Mouse (Mus musculus): ENCODE results near the gene Creld1. TPM values are rescaled to one million over a fixed set of nuclear protein-coding genes. Genes with fewer than 3 reads are reported as not detected.
A peak's percentile ranks its signal among the peaks of the same experiment; 100 is the strongest.

The Creld1 gene
- polyA plus RNA-seq, 1 experiment from 2014 or later: 21.5 TPM

- Histone ChIP-seq H3K9ac (no peak overlapping the region), H3K36me3 (peaks cover 72% of the 10 kb centered on the region), H3K27ac (replicated peaks) (no peak overlapping the region), H3K4me1 (no peaks in the 10 kb centered on the region), H3K27me3 (no peaks in the 10 kb centered on the region), H3K4me2 (replicated peaks) (no peak overlapping the region), H3K4me3 (replicated peaks) (no peak overlapping the region), H3K9me3 (replicated peaks) (no peaks in the 10 kb centered on the region)
- 98% methylated on average over 3 of the region's 3 CpGs for WGBS
- no peak for ATAC-seq (ENCODE audit: insufficient number of reproducible peaks, low FRiP score, low TSS enrichment, low read depth)
These were observed 31.5 kb downstream of the Creld1 start for GRCm38 (mm10) chr6:113514600-113514999.

GRCm38 (mm10) chr6:113517434-113518080, 34.5 kb downstream of the Creld1 start:
- H3K9ac ChIP-seq: no peak overlapping the region
- 87% methylated on average over 8 of the region's 8 CpGs for WGBS
- H3K4me1 ChIP-seq: no peaks in the 10 kb centered on the region
- no peak for ATAC-seq (ENCODE audit: insufficient number of reproducible peaks, low FRiP score, low TSS enrichment, low read depth)
- no peak overlapping the region for H3K27ac ChIP-seq (replicated peaks)
- no peak overlapping the region for H3K4me3 ChIP-seq (replicated peaks)
- H3K36me3 ChIP-seq: peaks cover 90% of the 10 kb centered on the region
- H3K27me3 ChIP-seq: no peaks in the 10 kb centered on the region
- H3K9me3 ChIP-seq (replicated peaks): no peaks in the 10 kb centered on the region
- no peak overlapping the region for H3K4me2 ChIP-seq (replicated peaks)

GRCm38 (mm10) chr6:113522310-113522709, 39.2 kb downstream of the Creld1 start:
- WGBS: 64% methylated on average over 1 of the region's 1 CpGs
- H3K9me3 ChIP-seq (replicated peaks): no peaks in the 10 kb centered on the region
- H3K36me3 ChIP-seq: peaks cover 61% of the 10 kb centered on the region
- no peak overlapping the region for H3K4me2 ChIP-seq (replicated peaks)
- no peaks in the 10 kb centered on the region for H3K27me3 ChIP-seq
- H3K4me3 ChIP-seq (replicated peaks): no peak overlapping the region
- H3K27ac ChIP-seq (replicated peaks): no peak overlapping the region
- no peak overlapping the region for H3K9ac ChIP-seq
- no peaks in the 10 kb centered on the region for H3K4me1 ChIP-seq
- ATAC-seq (ENCODE audit: insufficient number of reproducible peaks, low FRiP score, low TSS enrichment, low read depth): no peak

GRCm38 (mm10) chr6:113523420-113523819, 40.3 kb downstream of the Creld1 start:
- Histone ChIP-seq H3K9me3 (replicated peaks) (no peaks in the 10 kb centered on the region), H3K27me3 (no peaks in the 10 kb centered on the region), H3K4me2 (replicated peaks) (no peak overlapping the region), H3K27ac (replicated peaks) (no peak overlapping the region), H3K4me1 (no peaks in the 10 kb centered on the region), H3K4me3 (replicated peaks) (no peak overlapping the region), H3K9ac (no peak overlapping the region), H3K36me3 (peaks cover 54% of the 10 kb centered on the region)
- 85% methylated on average over 8 of the region's 8 CpGs for WGBS
- ATAC-seq (ENCODE audit: insufficient number of reproducible peaks, low FRiP score, low TSS enrichment, low read depth): no peak

GRCm38 (mm10) chr6:113530932-113531839, 48.1 kb downstream of the Creld1 start, which contains the start of the genes Emc3 and Fancd2:
TSS of gene Emc3 (minus strand) at chr6:113531652.
TSS of gene Fancd2 (plus strand) at chr6:113531682.
- H3K9me3 ChIP-seq (replicated peaks): no peaks in the 10 kb centered on the region
- peak; percentile 70 for ATAC-seq (ENCODE audit: insufficient number of reproducible peaks, low FRiP score, low TSS enrichment, low read depth)
- H3K4me1 ChIP-seq: peaks cover 17% of the 10 kb centered on the region
- peak within 1 kb of the TSS; percentile 86 for H3K9ac ChIP-seq
- under 1% methylated on average over 47 of the region's 47 CpGs for WGBS
- peak within 1 kb of the TSS; percentile 62 for H3K4me2 ChIP-seq (replicated peaks)
- H3K27me3 ChIP-seq: no peaks in the 10 kb centered on the region
- H3K36me3 ChIP-seq: peaks cover 7% of the 10 kb centered on the region; the same call in 1 of the 2 replicates
- peak within 1 kb of the TSS; percentile 77 for H3K27ac ChIP-seq (replicated peaks)
- peak within 1 kb of the TSS; percentile 98 for H3K4me3 ChIP-seq (replicated peaks)

GRCm38 (mm10) chr6:113531840-113532404, 48.8 kb downstream of the Creld1 start:
- ATAC-seq (ENCODE audit: insufficient number of reproducible peaks, low FRiP score, low TSS enrichment, low read depth): no peak
- peak overlapping the region; percentile 86 for H3K9ac ChIP-seq
- H3K36me3 ChIP-seq: 0 out of 2 replicates have a peak, but pooled peaks cover 5% of the 10 kb centered on the region
- peak overlapping the region; percentile 62 for H3K4me2 ChIP-seq (replicated peaks)
- H3K4me3 ChIP-seq (replicated peaks): peak overlapping the region; percentile 98
- H3K9me3 ChIP-seq (replicated peaks): no peaks in the 10 kb centered on the region
- H3K27ac ChIP-seq (replicated peaks): peak overlapping the region; percentile 77; the same call in 1 of the 2 replicates
- WGBS: 6% methylated on average over 7 of the region's 7 CpGs
- H3K27me3 ChIP-seq: no peaks in the 10 kb centered on the region
- H3K4me1 ChIP-seq: peaks cover 17% of the 10 kb centered on the region

GRCm38 (mm10) chr6:113534886-113535285, 51.8 kb downstream of the Creld1 start:
- H3K36me3 ChIP-seq: peaks cover 7% of the 10 kb centered on the region; the same call in 1 of the 2 replicates
- no peaks in the 10 kb centered on the region for H3K27me3 ChIP-seq
- H3K9ac ChIP-seq: no peak overlapping the region
- H3K4me2 ChIP-seq (replicated peaks): no peak overlapping the region
- no peaks in the 10 kb centered on the region for H3K9me3 ChIP-seq (replicated peaks)
- H3K27ac ChIP-seq (replicated peaks): no peak overlapping the region
- peaks cover 15% of the 10 kb centered on the region for H3K4me1 ChIP-seq
- no peak overlapping the region for H3K4me3 ChIP-seq (replicated peaks)
- 68% methylated on average over 7 of the region's 7 CpGs for WGBS
- ATAC-seq (ENCODE audit: insufficient number of reproducible peaks, low FRiP score, low TSS enrichment, low read depth): no peak

GRCm38 (mm10) chr6:113541610-113542009, 58.5 kb downstream of the Creld1 start:
- Histone ChIP-seq H3K4me2 (replicated peaks) (no peak overlapping the region), H3K9ac (no peak overlapping the region), H3K4me1 (no peaks in the 10 kb centered on the region), H3K36me3 (peaks cover 7% of the 10 kb centered on the region; the same call in 1 of the 2 replicates), H3K9me3 (replicated peaks) (no peaks in the 10 kb centered on the region), H3K4me3 (replicated peaks) (no peak overlapping the region), H3K27me3 (no peaks in the 10 kb centered on the region), H3K27ac (replicated peaks) (no peak overlapping the region)
- WGBS: 86% methylated on average over 6 of the region's 6 CpGs
- ATAC-seq (ENCODE audit: insufficient number of reproducible peaks, low FRiP score, low TSS enrichment, low read depth): no peak

Small RNA genes within 50 kb of the gene (microRNA-seq; reads per million reads assigned to microRNA genes)
- gene Gm23365 (ENCODE audit: borderline number of aligned reads): not detected

Other genes starting within 250 kb of the Creld1 start
- 32.3 and 35.6 TPM in 2 replicates for gene Mtmr14, start 245.5 kb upstream of the Creld1 start, polyA plus RNA-seq (2015; fragmentation: Nextera tagmentation; extraction: Ambion mirVana)
- 0.21 and 1.1 TPM in 2 replicates for gene Cpne9, start 201.0 kb upstream of the Creld1 start, polyA plus RNA-seq (2015; fragmentation: Nextera tagmentation; extraction: Ambion mirVana)
- 18.0 and 22.9 TPM in 2 replicates for gene Brpf1, start 176.2 kb upstream of the Creld1 start, polyA plus RNA-seq (2015; fragmentation: Nextera tagmentation; extraction: Ambion mirVana)
- gene Ogg1, start 156.3 kb upstream of the Creld1 start, polyA plus RNA-seq (2015; fragmentation: Nextera tagmentation; extraction: Ambion mirVana): 12.5 and 13.6 TPM in 2 replicates
- gene Camk1, start 139.3 kb upstream of the Creld1 start, polyA plus RNA-seq (2015; fragmentation: Nextera tagmentation; extraction: Ambion mirVana): 100 and 101 TPM in 2 replicates
- 51.0 and 54.2 TPM in 2 replicates for gene Tada3, start 105.4 kb upstream of the Creld1 start, polyA plus RNA-seq (2015; fragmentation: Nextera tagmentation; extraction: Ambion mirVana)
- gene Arpc4, start 105.2 kb upstream of the Creld1 start, polyA plus RNA-seq (2015; fragmentation: Nextera tagmentation; extraction: Ambion mirVana): 381 and 384 TPM in 2 replicates
- 7.7 and 10.7 TPM in 2 replicates for gene Ttll3, start 94.0 kb upstream of the Creld1 start, polyA plus RNA-seq (2015; fragmentation: Nextera tagmentation; extraction: Ambion mirVana)
- gene Rpusd3, start 64.0 kb upstream of the Creld1 start, polyA plus RNA-seq (2015; fragmentation: Nextera tagmentation; extraction: Ambion mirVana): 16.7 and 19.7 TPM in 2 replicates
- gene Cidec, start 47.5 kb upstream of the Creld1 start, polyA plus RNA-seq (2015; fragmentation: Nextera tagmentation; extraction: Ambion mirVana): not detected in 2 replicates
- 81.4 and 84.8 TPM in 2 replicates for gene Jagn1, start 40.7 kb upstream of the Creld1 start, polyA plus RNA-seq (2015; fragmentation: Nextera tagmentation; extraction: Ambion mirVana)
- gene Il17re, start 24.8 kb upstream of the Creld1 start, polyA plus RNA-seq (2015; fragmentation: Nextera tagmentation; extraction: Ambion mirVana): 11.7 and 12.2 TPM in 2 replicates
- 34.3 and 37.5 TPM in 2 replicates for gene Il17rc, start 11.9 kb upstream of the Creld1 start, polyA plus RNA-seq (2015; fragmentation: Nextera tagmentation; extraction: Ambion mirVana)
- 1.6 and 2.0 TPM in 2 replicates for gene Prrt3, start 18.6 kb downstream of the Creld1 start, polyA plus RNA-seq (2015; fragmentation: Nextera tagmentation; extraction: Ambion mirVana)
- gene Emc3, start 48.4 kb downstream of the Creld1 start, polyA plus RNA-seq (2015; fragmentation: Nextera tagmentation; extraction: Ambion mirVana): 101 and 103 TPM in 2 replicates
- 6.6 and 6.9 TPM in 2 replicates for gene Fancd2, start 48.4 kb downstream of the Creld1 start, polyA plus RNA-seq (2015; fragmentation: Nextera tagmentation; extraction: Ambion mirVana)
- gene Fancd2os, start 117.4 kb downstream of the Creld1 start, polyA plus RNA-seq (2015; fragmentation: Nextera tagmentation; extraction: Ambion mirVana): 0.16 TPM in 1 of 2 replicates, not detected in the other
- gene Brk1, start 121.5 kb downstream of the Creld1 start, polyA plus RNA-seq (2015; fragmentation: Nextera tagmentation; extraction: Ambion mirVana): 221 and 230 TPM in 2 replicates
- gene Vhl, start 140.7 kb downstream of the Creld1 start, polyA plus RNA-seq (2015; fragmentation: Nextera tagmentation; extraction: Ambion mirVana): 43.4 and 47.8 TPM in 2 replicates
- 4.0 and 5.8 TPM in 2 replicates for gene Irak2, start 155.2 kb downstream of the Creld1 start, polyA plus RNA-seq (2015; fragmentation: Nextera tagmentation; extraction: Ambion mirVana)
- 0.95 and 1.1 TPM in 2 replicates for gene Tatdn2, start 213.8 kb downstream of the Creld1 start, polyA plus RNA-seq (2015; fragmentation: Nextera tagmentation; extraction: Ambion mirVana)
- gene Ghrl, start 236.6 kb downstream of the Creld1 start, polyA plus RNA-seq (2015; fragmentation: Nextera tagmentation; extraction: Ambion mirVana): 0.24 TPM in 1 of 2 replicates, not detected in the other

Data from embryonic facial prominence, embryonic 15.5 days (tissue).